Mouse (Mus musculus) liver, adult 2 months (tissue): ENCODE data around the gene Arid4b.

Experiments
- CTCF ChIP-seq: fragments of 200-500 bp; IDR thresholded peaks from 2 replicates; pipeline ENCODE4 v1.5.1; 2011; ENCODE audit warnings: low read depth, low read length, control low read depth
- POLR2A ChIP-seq: fragments of 200-500 bp; IDR thresholded peaks from 2 replicates; pipeline ENCODE4 v1.6.1; 2011; ENCODE audit warnings: low read length, control low read depth; ENCODE audit not compliant: insufficient read depth; ENCODE audit errors: extremely low read depth

GRCm38 (mm10) chr13:14025554-14025953 is 37.5 kb upstream of the Arid4b start:
- TF ChIP-seq POLR2A (no peak), CTCF (no peak)
